Mouse (Mus musculus) forelimb bud, embryonic 11.5 days (tissue): ENCODE measurements around the gene Ube2ql1.

Experiments
- DNase-seq: peaks from one replicate; pipeline ENCODE4 v3.0.0-alpha.2; 2012; ENCODE audit warnings: low read depth, low spot score

Ube2ql1 gene

GRCm38 (mm10) chr13:69739759-69740135 lies at the start of gene Ube2ql1:
Ube2ql1 (minus strand) TSS chr13:69739889.
- DNase-seq, result peak; percentile 83

GRCm38 (mm10) chr13:69788704-69789103 lies 49.0 kb upstream of the Ube2ql1 start:
- DNase-seq, result no peak

DNA sequence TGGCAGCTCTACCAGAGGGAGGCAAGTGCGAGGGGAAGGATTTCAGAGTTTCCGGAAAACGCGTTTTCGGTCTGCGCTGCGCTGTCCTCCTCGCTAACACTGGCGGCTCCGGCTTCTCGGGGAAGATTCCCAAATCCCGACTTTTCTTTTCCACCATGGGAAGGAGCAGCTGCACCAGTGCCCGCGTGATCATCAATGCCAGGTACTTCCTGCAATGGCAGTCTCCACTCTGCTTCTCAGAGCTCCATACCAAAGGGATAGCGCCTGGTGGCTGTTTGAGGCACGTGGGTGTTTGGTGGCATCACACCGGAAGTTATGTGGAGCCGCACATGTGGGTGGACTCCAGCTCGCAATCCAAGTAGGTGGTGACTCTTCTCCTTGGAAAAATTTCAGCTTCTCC lies 38.5 kb upstream of the Ube2ql1 start:
- no peak for DNase-seq

GRCm38 (mm10) chr13:69772358-69772757 lies 32.7 kb upstream of the Ube2ql1 start:
- no peak for DNase-seq

DNA sequence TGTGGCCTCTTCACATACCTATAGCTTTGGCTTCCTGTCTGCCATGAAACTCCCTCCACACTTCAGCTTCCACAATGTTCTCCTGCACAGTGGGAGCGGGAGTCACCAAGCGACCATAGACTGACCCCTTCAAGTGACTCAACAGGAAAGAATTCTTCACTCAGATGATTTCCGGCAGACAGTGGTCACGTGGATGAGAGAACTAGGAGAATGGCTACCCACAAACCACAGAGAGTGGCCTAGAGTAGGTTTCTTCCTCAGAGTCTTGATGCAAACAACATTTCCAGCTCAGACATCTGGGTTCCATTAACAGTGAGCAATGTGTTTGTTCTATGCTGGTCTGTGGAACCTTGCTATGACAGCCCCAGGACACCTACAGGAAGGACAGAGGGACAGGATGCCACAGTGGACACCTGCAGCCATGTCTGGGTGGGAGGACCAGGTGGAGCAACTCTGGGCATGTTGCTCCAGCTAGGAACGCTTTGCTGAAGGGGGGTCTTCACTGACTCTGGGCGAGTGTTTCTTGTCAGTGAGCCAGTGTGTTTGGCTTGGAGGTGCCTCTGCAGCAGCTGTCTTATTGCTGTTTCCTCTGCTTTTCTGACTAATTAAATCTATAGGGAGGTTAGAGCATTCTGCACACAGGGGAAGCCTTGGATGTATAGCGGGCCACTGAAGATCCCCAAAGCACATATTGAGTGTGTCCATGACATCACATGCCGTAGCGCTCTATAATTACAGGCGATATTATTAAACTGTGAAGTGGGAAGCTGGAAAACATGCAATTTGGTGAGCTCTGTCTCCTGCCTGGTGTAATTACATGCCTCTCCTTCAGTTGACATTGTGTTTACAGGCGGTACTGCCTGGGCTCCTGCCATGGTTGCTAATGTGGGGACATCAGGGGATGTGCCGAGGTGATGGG lies 31.1 kb upstream of the Ube2ql1 start:
- no peak for DNase-seq

DNA sequence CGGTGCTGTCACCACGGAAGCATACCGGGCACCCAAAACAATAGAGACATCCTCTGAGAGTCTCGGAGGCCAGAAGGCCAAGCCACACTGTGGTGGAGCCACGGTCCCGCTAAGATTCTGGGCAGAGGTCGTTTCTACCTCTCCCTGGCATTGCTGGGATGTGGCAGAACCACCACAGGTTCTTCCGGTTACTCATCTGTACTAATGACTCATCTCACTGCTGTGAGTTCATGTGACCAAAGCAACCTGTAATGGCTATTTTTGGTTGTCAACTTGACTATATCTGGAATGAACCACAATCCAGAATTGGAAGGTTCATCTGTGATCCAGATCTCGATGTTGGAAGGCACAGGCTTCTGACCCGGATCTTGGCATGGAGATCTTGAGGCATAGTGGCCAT lies 28.5 kb upstream of the Ube2ql1 start:
- no peak for DNase-seq

- DNase-seq, result no peak
These were observed 25.0 kb upstream of the Ube2ql1 start for GRCm38 (mm10) chr13:69764646-69765045.

DNA sequence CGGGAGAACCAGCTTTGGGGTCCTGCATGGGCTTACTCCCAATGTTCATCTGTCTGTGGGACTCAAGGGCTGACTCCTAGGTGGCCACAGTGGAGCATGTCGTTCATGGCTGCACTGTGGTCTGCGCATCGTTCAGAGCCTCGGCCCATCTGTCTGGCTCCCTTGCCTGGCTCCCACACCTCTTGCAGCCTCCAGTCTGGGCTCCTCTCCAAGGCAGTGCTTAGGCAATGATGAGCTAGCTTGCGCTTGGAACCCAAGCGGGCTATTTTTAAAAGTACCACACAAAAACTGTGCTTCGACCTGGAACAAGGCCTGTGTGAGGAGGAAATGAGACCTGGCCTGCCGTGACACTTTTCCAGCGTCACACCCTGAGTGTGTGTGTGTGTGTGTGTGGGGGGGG lies 21.7 kb upstream of the Ube2ql1 start:
- DNase-seq, result no peak

DNA sequence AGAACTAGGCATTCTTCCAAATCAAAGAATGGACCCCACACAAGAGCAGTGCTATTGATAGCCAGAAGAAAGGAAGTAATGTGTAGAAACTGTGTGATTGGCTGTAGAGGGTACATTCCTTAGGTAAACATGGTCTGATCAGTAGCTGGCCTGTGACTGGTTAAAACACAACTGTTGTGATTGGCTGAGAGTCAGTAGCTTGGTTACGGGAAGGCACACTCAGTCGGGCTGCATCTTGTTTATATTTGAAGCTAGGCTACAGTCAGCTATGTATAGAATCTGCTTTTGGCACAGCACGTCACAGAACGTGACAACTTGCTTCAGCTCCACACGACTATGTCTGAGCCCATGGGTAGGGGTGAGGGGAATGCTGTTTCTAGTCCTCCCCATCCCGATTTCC lies 19.3 kb upstream of the Ube2ql1 start:
- DNase-seq, result no peak

DNA sequence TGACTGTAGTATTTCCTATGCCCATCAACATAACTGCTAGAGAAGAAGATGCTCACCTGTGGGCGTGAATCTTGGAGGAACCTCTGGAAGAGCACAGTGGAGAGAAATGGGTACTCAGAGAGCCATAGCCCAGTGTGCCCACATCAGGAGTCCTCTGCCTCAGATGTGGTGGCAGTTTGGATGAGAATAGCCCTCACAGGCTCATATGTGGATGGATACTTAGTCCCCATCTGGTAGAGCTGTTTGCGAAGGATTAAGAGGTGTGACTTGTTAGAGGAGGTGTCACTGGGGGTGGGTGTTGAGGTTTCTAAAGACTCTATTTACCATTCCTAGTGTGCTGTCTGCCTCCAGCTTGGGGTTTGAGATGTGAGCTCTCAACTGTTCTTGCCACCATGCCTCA lies 13.2 kb upstream of the Ube2ql1 start:
- no peak for DNase-seq

- DNase-seq, result no peak
These were observed 11.8 kb upstream of the Ube2ql1 start for GRCm38 (mm10) chr13:69751510-69751909.

- no peak for DNase-seq
These were observed 9.1 kb upstream of the Ube2ql1 start for GRCm38 (mm10) chr13:69748756-69749155.

DNA sequence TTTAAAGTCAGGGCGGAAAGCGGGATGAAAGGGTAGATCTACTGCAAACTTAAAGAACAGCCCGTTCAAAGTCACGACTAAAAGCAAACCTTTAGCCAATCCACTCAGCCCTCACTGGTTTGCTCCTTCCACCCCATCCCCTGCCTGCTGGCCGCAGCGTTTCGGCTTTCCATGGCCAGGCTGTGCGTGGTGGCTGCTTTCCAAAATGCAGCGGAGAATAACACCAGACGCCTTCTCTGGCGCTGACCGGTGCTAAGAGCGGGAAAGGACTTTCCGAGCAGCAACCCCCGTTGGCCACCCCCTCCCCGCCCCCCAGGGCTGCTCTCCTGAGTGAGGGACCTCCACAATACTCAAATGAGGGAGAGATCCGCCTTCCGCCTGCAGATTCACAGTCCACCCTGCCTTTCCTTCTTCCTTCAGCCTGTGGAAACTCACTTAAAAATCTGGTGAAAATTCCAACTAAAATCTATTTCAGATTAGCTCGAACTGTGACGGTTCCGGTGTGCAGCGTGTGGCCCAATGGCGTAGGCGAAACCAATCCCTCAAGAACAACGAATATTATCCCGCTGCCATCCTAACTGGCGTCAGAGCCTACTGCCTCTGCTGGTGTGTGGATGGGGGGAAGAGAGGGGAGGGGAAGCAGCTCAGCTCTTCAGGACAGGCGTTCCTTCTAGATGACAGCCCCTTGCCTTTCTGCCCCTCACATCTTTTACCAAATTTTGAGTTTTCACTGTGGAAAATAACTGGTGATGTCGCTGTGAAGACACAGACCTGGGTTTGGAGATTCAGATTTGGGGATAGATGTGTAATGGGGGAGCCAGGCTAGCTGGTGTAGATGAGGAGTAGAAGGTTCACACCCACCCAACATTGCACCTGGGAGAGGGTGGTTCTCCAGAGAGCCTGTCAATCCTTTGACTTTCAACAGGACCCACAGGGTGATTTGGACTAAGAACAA lies 919 bp upstream of the Ube2ql1 start:
- DNase-seq, result peak; percentile 32

DNA sequence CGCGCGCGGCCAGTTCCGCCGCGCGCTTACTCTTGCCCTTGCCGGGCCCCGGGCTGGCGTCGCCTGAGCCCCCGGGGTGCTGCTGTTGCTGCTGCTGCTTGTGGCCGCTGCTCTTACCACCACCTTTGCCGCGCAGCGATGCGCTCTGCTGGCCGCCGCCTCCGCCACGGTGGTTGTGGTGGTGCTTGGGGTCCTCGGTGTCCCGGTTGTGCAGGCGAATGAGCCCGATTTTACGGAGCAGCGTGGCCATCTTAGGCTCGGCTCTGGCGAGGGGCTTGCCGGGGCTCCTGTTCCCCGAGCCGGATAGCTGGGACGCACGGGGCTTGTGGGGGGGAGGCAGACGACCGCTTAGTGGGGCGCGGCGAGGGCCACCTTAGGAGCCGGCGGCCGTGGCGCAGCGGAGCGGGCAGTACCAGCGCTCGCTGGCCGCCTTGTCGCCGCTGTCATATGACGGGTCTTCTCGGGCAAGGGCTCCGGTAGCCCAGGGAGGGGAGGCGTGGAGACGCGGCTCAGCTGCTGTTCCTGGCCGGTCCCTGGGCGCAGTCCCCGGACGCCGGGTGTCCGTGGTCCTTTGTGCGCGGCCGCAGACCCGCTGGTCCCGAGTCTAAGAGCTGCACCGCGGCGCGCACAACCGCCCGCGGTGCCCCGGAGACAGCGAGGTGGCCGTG lies 464 bp downstream of the Ube2ql1 start:
- DNase-seq, result peak; percentile 29

DNA sequence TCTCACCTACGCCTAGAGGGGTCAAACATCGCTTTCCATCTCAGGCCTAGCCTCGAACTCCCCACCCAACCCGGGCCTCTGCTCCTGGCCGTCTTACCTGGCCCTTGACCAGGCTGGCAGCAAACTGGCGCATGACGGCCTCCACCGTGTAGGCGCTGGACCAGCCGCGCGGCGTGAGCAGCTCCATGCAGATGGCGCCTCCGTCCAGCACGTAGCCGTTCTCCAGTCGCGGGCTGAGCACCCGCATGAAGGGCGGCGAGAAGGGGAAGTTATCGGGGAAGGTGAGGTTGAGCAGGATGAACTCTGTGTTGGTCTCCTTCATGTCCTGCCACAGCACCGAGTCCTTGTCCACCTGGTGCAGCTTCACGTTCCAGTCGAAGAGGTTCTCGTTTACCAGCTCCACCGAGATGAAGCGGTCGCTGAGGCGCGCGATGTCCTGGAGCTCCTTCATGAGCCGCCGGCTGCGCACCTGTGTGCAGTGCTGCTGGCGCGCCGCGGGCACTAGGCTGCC lies 1.2 kb downstream of the Ube2ql1 start:
- DNase-seq, result peak; percentile 29

GRCm38 (mm10) chr13:69737444-69738185 lies 2.1 kb downstream of the Ube2ql1 start:
- DNase-seq, result no peak

DNA sequence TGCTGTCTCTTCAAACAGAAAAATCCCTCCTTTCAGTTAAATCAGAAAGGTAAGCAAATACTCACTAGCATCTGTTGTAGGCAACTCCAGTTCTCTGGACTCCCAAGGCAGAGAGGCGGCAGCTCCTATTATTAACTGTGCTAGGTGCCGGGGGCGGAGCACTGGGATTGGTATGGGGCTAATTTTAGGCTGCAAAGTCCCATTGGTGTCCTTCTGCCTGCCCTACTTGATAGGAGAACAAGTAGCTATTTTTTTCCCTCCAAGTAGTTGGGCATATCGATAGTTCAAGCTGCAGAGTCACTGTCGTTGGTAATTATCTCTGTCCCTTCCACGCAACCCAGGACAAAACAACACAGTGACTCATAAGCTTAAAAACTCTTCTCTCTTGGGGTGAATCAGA lies 7.1 kb downstream of the Ube2ql1 start:
- DNase-seq, result no peak

DNA sequence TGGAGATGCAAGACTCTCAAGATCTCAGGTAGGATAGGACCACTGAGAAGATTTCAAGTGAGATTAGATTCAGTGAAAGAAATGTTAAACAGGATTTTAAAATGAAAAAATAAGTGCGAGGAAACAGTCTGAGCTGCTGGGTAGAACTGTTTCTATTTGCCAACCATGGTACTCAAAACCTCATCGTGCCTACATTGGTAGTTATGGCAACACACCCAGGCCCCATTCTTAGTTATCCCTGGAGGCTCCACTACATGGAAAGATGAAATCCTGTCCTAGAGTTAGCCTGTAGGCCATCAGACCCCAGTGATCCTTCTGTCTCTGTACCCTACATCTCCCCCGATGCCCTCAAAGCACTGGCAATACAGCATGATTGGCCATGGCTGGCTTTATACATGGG lies 14.3 kb downstream of the Ube2ql1 start:
- DNase-seq, result no peak

- no peak for DNase-seq
These were observed 18.5 kb downstream of the Ube2ql1 start for GRCm38 (mm10) chr13:69721141-69721540.

DNA sequence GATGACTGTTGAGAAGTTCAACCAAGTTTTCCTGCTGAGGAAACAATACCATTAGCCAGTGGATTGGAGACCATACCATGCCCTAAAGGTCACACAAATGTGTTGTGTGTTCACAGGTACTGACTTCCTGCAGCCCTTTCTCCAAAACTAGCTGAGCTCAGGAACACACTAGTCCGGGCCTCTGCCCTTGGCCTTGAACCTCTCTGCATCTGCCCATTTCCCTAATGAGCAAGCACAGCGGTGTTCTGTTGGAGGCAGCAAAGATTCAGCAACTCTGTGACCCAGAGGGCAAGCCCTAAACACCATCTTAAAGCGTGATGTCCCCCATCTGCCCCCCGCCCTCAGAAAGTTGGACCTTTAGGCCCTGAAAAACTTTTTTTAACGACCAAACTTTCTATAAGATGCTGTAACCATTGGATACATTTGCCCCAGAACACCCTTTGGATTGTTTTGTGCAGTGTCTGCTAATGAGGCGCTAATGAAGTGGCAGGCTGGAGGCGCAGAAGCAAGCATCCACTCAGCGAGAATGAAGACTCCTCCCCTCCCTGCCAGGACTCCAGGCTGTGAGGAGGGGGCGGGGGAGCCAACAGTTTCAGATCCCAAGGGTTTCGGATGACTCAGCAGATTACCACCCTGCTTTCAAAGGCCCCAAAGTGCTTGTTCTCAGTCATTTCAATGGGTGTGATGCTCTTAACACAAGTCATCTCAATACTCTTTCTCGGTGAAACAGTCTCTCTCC lies 21.7 kb downstream of the Ube2ql1 start:
- DNase-seq, result no peak
